Mouse (Mus musculus): ENCODE data around the gene Adamtsl1. TPM values are rescaled to one million over a fixed set of nuclear protein-coding genes. Genes with fewer than 3 reads are reported as not detected.
A peak's percentile ranks its signal among the peaks of the same experiment; 100 is the strongest.

The Adamtsl1 gene
- polyA plus RNA-seq, 1 experiment from 2014 or later, result 3.1 TPM

DNA sequence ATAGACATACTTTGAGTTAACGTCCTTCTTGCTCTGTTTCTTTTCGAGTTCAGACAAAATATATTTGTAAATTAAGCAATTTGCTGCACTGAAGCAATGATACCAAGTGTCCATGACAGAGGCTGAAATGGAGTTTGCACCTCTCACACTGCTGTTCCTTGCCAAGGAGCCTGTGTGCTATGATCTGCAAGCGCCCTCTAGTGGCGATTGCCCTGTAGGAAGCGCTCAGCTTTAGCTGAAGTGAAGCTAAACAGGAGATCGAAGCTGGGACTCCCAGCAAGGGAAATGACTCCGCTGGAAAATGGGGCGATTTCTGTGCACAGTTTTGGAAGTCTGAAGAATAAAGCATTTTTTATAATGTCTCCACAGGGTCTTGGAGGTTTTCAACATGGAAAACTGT, 287.8 kb downstream of the Adamtsl1 start:
- 0 out of 2 replicates have a peak, but pooled peaks have one; percentile 64 for ATAC-seq
- Histone ChIP-seq H3K27ac (ENCODE audit: low read depth, low read length) (no peak overlapping the region), H3K36me3 (ENCODE audit: control insufficient read depth, insufficient read depth) (no peaks in the 10 kb centered on the region), H3K27me3 (replicated peaks; ENCODE audit: control insufficient read depth, insufficient read depth, low read length) (no peaks in the 10 kb centered on the region), H3K4me3 (ENCODE audit: low read depth, low read length) (no peak overlapping the region), H3K9me3 (ENCODE audit: control insufficient read depth) (no peaks in the 10 kb centered on the region), H3K4me2 (replicated peaks; ENCODE audit: low read depth) (no peak overlapping the region), H3K9ac (ENCODE audit: low read depth, low read length) (no peak overlapping the region), H3K4me1 (replicated peaks; ENCODE audit: control insufficient read depth, insufficient read depth, low read length) (no peaks in the 10 kb centered on the region)
- peak; percentile 98 for TF ChIP-seq CTCF (IDR thresholded peaks at IDR 0.05; ENCODE audit: low read depth)
- WGBS, result 3% methylated on average over 8 of the region's 8 CpGs

DNA sequence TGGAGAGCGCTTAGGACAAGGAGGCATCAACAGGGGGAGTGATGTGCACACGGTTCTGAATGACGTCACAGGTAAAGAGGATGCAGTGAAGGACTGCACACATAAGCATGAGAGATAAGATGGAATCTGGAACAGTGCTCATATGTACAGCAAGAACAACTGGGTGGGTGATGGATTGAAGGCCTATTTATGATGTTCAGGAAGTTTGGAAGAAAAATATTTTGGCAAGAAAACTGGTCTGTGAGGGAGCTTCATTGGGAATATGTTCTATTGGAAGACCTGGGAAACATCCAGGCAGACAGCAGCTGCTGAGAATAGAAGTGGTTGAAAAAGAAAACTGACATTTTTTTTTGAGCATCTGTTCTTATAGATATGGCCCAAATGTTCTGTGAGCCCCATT, 300.4 kb downstream of the Adamtsl1 start:
- no peak overlapping the region for H3K27ac ChIP-seq (ENCODE audit: low read depth, low read length)
- H3K4me1 ChIP-seq (replicated peaks; ENCODE audit: control insufficient read depth, insufficient read depth, low read length), result no peaks in the 10 kb centered on the region
- no peaks in the 10 kb centered on the region for H3K36me3 ChIP-seq (ENCODE audit: control insufficient read depth, insufficient read depth)
- H3K4me3 ChIP-seq (ENCODE audit: low read depth, low read length), result no peak overlapping the region
- ATAC-seq, result no peak
- H3K9ac ChIP-seq (ENCODE audit: low read depth, low read length), result no peak overlapping the region
- TF ChIP-seq CTCF (IDR thresholded peaks at IDR 0.05; ENCODE audit: low read depth), result no peak
- no peaks in the 10 kb centered on the region for H3K9me3 ChIP-seq (ENCODE audit: control insufficient read depth)
- 74% methylated on average over 3 of the region's 3 CpGs for WGBS
- no peak overlapping the region for H3K4me2 ChIP-seq (replicated peaks; ENCODE audit: low read depth)
- H3K27me3 ChIP-seq (replicated peaks; ENCODE audit: control insufficient read depth, insufficient read depth, low read length), result no peaks in the 10 kb centered on the region

DNA sequence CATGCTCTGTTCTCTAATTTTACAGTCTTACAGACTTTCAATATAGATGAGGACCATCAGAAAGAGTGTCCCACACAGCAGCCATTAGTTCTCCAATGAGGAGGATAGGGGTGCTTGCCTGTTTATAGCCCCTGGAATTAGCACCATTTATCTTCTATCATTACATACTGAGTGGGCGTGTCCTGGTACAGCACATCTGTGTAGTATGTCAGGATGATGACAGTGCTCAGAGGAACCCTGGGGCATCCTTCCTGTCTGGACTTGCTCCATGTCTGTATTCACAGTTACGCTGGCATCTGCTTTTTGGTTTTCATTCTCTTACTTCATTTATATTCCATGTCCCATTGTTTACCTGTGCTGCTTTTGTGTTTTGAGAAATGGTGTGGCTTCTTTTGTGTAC, 304.5 kb downstream of the Adamtsl1 start:
- TF ChIP-seq CTCF (IDR thresholded peaks at IDR 0.05; ENCODE audit: low read depth), result no peak
- Histone ChIP-seq H3K4me1 (replicated peaks; ENCODE audit: control insufficient read depth, insufficient read depth, low read length) (no peaks in the 10 kb centered on the region), H3K4me2 (replicated peaks; ENCODE audit: low read depth) (no peak overlapping the region), H3K27me3 (replicated peaks; ENCODE audit: control insufficient read depth, insufficient read depth, low read length) (no peaks in the 10 kb centered on the region), H3K27ac (ENCODE audit: low read depth, low read length) (no peak overlapping the region), H3K9me3 (ENCODE audit: control insufficient read depth) (no peaks in the 10 kb centered on the region), H3K4me3 (ENCODE audit: low read depth, low read length) (no peak overlapping the region), H3K36me3 (ENCODE audit: control insufficient read depth, insufficient read depth) (no peaks in the 10 kb centered on the region), H3K9ac (ENCODE audit: low read depth, low read length) (no peak overlapping the region)
- 67% methylated on average over 2 of the region's 2 CpGs for WGBS
- no peak for ATAC-seq

DNA sequence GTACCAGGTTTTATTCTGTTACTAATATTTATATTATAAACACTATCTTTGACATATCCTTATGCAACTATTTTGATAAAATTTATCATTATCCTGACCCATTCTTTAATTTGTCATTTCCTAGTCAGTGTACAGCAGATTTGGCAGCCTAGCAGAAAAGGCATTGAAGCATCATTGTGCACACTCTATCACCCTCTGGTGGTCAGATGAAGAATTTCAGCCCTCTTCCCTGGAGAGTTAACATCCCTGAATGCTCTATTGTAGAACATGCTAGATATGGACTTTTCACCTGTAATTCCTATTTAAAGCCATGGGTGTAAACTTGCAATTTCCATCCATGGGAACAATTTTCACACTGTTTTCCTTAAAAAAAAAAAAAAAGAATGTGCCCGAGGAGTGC, 305.2 kb downstream of the Adamtsl1 start:
- Histone ChIP-seq H3K27ac (ENCODE audit: low read depth, low read length) (no peak overlapping the region), H3K27me3 (replicated peaks; ENCODE audit: control insufficient read depth, insufficient read depth, low read length) (no peaks in the 10 kb centered on the region), H3K4me1 (replicated peaks; ENCODE audit: control insufficient read depth, insufficient read depth, low read length) (no peaks in the 10 kb centered on the region), H3K4me2 (replicated peaks; ENCODE audit: low read depth) (no peak overlapping the region), H3K4me3 (ENCODE audit: low read depth, low read length) (no peak overlapping the region), H3K36me3 (ENCODE audit: control insufficient read depth, insufficient read depth) (no peaks in the 10 kb centered on the region), H3K9ac (ENCODE audit: low read depth, low read length) (no peak overlapping the region), H3K9me3 (ENCODE audit: control insufficient read depth) (no peaks in the 10 kb centered on the region)
- no peak for ATAC-seq
- TF ChIP-seq CTCF (IDR thresholded peaks at IDR 0.05; ENCODE audit: low read depth), result peak; percentile 90
- 88% methylated on average over 1 of the region's 1 CpGs for WGBS

DNA sequence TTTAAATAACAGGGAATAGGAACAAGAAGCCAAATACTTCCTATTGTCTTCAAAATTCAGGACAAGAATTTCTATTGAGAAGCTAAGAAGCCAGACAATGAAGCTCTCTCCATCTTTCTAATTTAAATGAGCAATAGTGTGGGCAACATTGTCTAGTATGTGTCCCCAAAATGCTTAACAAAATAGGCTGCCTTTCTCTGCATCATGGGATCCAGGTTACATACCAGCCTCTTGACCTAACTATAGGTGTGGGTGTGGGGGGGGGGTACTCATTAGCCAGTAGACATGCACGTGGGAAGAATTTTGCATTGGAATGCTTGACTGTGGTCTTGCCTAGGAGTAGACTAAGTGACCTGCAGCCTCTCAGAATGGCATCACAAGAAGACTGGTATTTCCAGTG, 305.9 kb downstream of the Adamtsl1 start:
- Histone ChIP-seq H3K9me3 (ENCODE audit: control insufficient read depth) (no peaks in the 10 kb centered on the region), H3K36me3 (ENCODE audit: control insufficient read depth, insufficient read depth) (no peaks in the 10 kb centered on the region), H3K4me3 (ENCODE audit: low read depth, low read length) (no peak overlapping the region), H3K9ac (ENCODE audit: low read depth, low read length) (no peak overlapping the region), H3K27me3 (replicated peaks; ENCODE audit: control insufficient read depth, insufficient read depth, low read length) (no peaks in the 10 kb centered on the region), H3K4me1 (replicated peaks; ENCODE audit: control insufficient read depth, insufficient read depth, low read length) (no peaks in the 10 kb centered on the region), H3K27ac (ENCODE audit: low read depth, low read length) (no peak overlapping the region), H3K4me2 (replicated peaks; ENCODE audit: low read depth) (no peak overlapping the region)
- ATAC-seq, result no peak
- TF ChIP-seq CTCF (IDR thresholded peaks at IDR 0.05; ENCODE audit: low read depth), result no peak
- WGBS, result 25% methylated on average over 1 of the region's 1 CpGs

DNA sequence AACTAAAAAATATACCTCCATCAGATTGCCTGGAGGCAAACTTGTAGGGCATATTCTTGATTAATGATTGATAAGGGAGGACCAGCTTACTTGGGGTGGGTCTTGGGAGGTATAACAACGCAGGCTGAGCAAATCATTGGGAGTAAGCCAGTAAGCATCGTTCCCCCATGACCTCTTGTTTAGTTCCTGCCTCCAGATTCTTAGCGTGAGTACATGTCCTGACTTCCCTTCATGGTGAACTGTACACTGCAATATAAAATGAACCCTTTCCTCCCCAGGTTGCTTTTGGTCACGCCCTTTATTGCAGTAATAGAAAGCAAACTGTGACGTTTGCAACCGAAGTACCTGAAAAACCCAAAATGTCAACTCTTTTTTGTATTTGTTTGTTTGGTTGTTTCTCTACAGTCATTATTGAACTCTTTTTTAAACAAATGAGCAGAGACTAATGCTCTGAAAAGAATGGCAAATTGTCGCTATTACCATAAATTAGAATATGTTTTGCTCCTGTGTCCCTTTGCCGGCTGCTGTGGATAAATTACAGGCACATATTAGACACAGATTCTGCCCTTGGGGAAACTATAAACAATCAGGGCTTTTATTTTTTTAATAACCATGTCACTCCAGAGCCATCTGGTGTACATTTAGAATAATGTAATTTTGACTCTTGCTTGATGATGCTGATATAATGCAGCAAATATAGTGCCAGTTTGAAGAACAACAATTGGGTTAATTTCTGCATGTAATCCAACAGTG, 310.2 kb downstream of the Adamtsl1 start:
- H3K9me3 ChIP-seq (ENCODE audit: control insufficient read depth), result no peaks in the 10 kb centered on the region
- no peak overlapping the region for H3K4me3 ChIP-seq (ENCODE audit: low read depth, low read length)
- H3K9ac ChIP-seq (ENCODE audit: low read depth, low read length), result no peak overlapping the region
- H3K36me3 ChIP-seq (ENCODE audit: control insufficient read depth, insufficient read depth), result no peaks in the 10 kb centered on the region
- 63% methylated on average over 8 of the region's 8 CpGs for WGBS
- H3K27me3 ChIP-seq (replicated peaks; ENCODE audit: control insufficient read depth, insufficient read depth, low read length), result no peaks in the 10 kb centered on the region
- H3K4me1 ChIP-seq (replicated peaks; ENCODE audit: control insufficient read depth, insufficient read depth, low read length), result no peaks in the 10 kb centered on the region
- no peak for TF ChIP-seq CTCF (IDR thresholded peaks at IDR 0.05; ENCODE audit: low read depth)
- no peak overlapping the region for H3K4me2 ChIP-seq (replicated peaks; ENCODE audit: low read depth)
- H3K27ac ChIP-seq (ENCODE audit: low read depth, low read length), result no peak overlapping the region
- no peak for ATAC-seq

Measured in intestine, postnatal 0 days (tissue).